In genomic region chr7:135410237-135410965, GRCm38 (mm10) we compare ENCODE assay signal across 9 mouse cellular contexts. TPM values are rescaled to one million over a fixed set of nuclear protein-coding genes. Genes with fewer than 3 reads are reported as not detected.
DNase-seq lines count a peak whose midpoint lies in the region; ATAC-seq and TF ChIP-seq lines count a peak whose summit lies in the region.
"Had no signal": no experiment of that assay in that cellular context is flagged by ENCODE, and none has a peak within 500 bp of the region (broad histone marks: within the 10 kb centered on the region; RNA-seq: fewer than 3 reads in every experiment).

Gene Foxi2, plus strand, starts transcription at chr7:135410308.

- no peaks in the 10 kb centered on the region for H3K36me3 ChIP-seq in kidney, embryonic 14.5 days (ENCODE audit: control insufficient read depth, insufficient read depth, low read length)
- no peaks in the 10 kb centered on the region for H3K36me3 ChIP-seq in embryonic facial prominence, embryonic 14.5 days (ENCODE audit: control insufficient read depth, insufficient read depth, low read length)
- H3K36me3 ChIP-seq in limb, embryonic 14.5 days (ENCODE audit: control insufficient read depth, insufficient read depth, low read length): no peaks in the 10 kb centered on the region

- DNase-seq in kidney, postnatal 25 days: no peak
- peak; percentile 11 for DNase-seq in Muller cell, postnatal 12 days (ENCODE audit: inconsistent ontology term)
- no peak for DNase-seq in embryonic facial prominence, embryonic 14.5 days (ENCODE audit: low spot score)
- DNase-seq in limb, embryonic 14.5 days (ENCODE audit: low spot score): no peak
- DNase-seq in frontal cortex, postnatal 10 days (ENCODE audit: low spot score in 2 of 2): no peak
- no peak for DNase-seq in testis, postnatal 14 days (ENCODE audit: low spot score)

- peaks cover 39% of the 10 kb centered on the region for H3K27me3 ChIP-seq in kidney, embryonic 14.5 days (ENCODE audit: control insufficient read depth, insufficient read depth, low read length)
- H3K27me3 ChIP-seq in embryonic facial prominence, embryonic 14.5 days (replicated peaks; ENCODE audit: control insufficient read depth, insufficient read depth, low read length): peaks cover 42% of the 10 kb centered on the region
- H3K27me3 ChIP-seq in limb, embryonic 14.5 days (ENCODE audit: control insufficient read depth, insufficient read depth, low read length): peaks cover 36% of the 10 kb centered on the region

- no peaks in the 10 kb centered on the region for H3K4me1 ChIP-seq in kidney, embryonic 14.5 days (ENCODE audit: control insufficient read depth, insufficient read depth, low read length)
- H3K4me1 ChIP-seq in embryonic facial prominence, embryonic 14.5 days (ENCODE audit: control insufficient read depth, insufficient read depth, low read length): no peaks in the 10 kb centered on the region
- 0 out of 2 replicates have a peak, but pooled peaks cover 2% of the 10 kb centered on the region for H3K4me1 ChIP-seq in limb, embryonic 14.5 days (ENCODE audit: control insufficient read depth, insufficient read depth, low read length)

- peak within 1 kb of the TSS; percentile 29 for H3K4me3 ChIP-seq in kidney, embryonic 14.5 days (ENCODE audit: low read length)
- peak within 1 kb of the TSS; percentile 29 for H3K4me3 ChIP-seq in embryonic facial prominence, embryonic 14.5 days (ENCODE audit: low read depth, low read length)
- peak within 1 kb of the TSS; percentile 21 for H3K4me3 ChIP-seq in limb, embryonic 14.5 days (replicated peaks; ENCODE audit: low read length)

- 1% methylated on average over 51 of the region's 51 CpGs for WGBS in kidney, embryonic 14.5 days
- 2% methylated on average over 38 of the region's 51 CpGs for WGBS in embryonic facial prominence, embryonic 14.5 days
- WGBS in limb, embryonic 14.5 days: 3% methylated on average over 51 of the region's 51 CpGs

- no peak for TF ChIP-seq POLR2A in limb, embryonic 14.5 days (IDR thresholded peaks at IDR 0.05; ENCODE audit: borderline replicate concordance, extremely low read depth, insufficient read depth, insufficient read length)

- H3K27ac ChIP-seq in kidney, embryonic 14.5 days (ENCODE audit: low read depth, low read length): no peak within 1 kb of the TSS
- H3K27ac ChIP-seq in embryonic facial prominence, embryonic 14.5 days (replicated peaks; ENCODE audit: low read depth, low read length): no peak within 1 kb of the TSS
- no peak within 1 kb of the TSS for H3K27ac ChIP-seq in limb, embryonic 14.5 days (replicated peaks; ENCODE audit: low read depth, low read length)

- H3K9ac ChIP-seq in kidney, embryonic 14.5 days (ENCODE audit: low read depth, low read length): no peak within 1 kb of the TSS
- H3K9ac ChIP-seq in embryonic facial prominence, embryonic 14.5 days (ENCODE audit: low read depth, low read length): peak within 1 kb of the TSS; percentile 15; the same call in 1 of the 2 replicates
- H3K9ac ChIP-seq in limb, embryonic 14.5 days (ENCODE audit: low read depth, low read length, severe bottlenecking): no peak within 1 kb of the TSS

- ATAC-seq in kidney, embryonic 14.5 days (ENCODE audit: low FRiP score, low TSS enrichment): no peak; the same call in 1 of the 2 replicates
- ATAC-seq in embryonic facial prominence, embryonic 14.5 days (ENCODE audit: low read depth): no peak
- ATAC-seq in limb, embryonic 14.5 days (ENCODE audit: low FRiP score, low read depth): no peak
- ATAC-seq in CD4-positive, CD25-positive, alpha-beta regulatory T cell, adult 4 months: no peak

- peak within 1 kb of the TSS; percentile 49 for H3K4me2 ChIP-seq in kidney, embryonic 14.5 days (replicated peaks; ENCODE audit: low read depth, low read length)
- H3K4me2 ChIP-seq in embryonic facial prominence, embryonic 14.5 days (ENCODE audit: low read depth, low read length): peak within 1 kb of the TSS; percentile 51
- H3K4me2 ChIP-seq in limb, embryonic 14.5 days (replicated peaks; ENCODE audit: low read depth, low read length, severe bottlenecking): peak within 1 kb of the TSS; percentile 46

- H3K9me3 ChIP-seq in kidney, embryonic 14.5 days (ENCODE audit: control insufficient read depth, low read length): no peaks in the 10 kb centered on the region
- H3K9me3 ChIP-seq in embryonic facial prominence, embryonic 14.5 days (ENCODE audit: control insufficient read depth, low read length): no peaks in the 10 kb centered on the region
- H3K9me3 ChIP-seq in limb, embryonic 14.5 days (ENCODE audit: control insufficient read depth, low read length): no peaks in the 10 kb centered on the region

RNA-seq across cellular contexts. Expression of gene Foxi2, which starts in this region (rescaled TPM):
- polyA plus RNA-seq in kidney, embryonic 14.5 days (2014; fragmentation: Nextera tagmentation; extraction: Ambion mirVana): not detected in 2 replicates
- polyA plus RNA-seq in embryonic facial prominence, embryonic 14.5 days (2014; fragmentation: Nextera tagmentation; extraction: Ambion mirVana): not detected in 2 replicates
- polyA plus RNA-seq in limb, embryonic 14.5 days (2012; rRNA removed): 0.04 TPM in 2 replicates
- 0.23 TPM in 1 of 2 replicates, not detected in the other for polyA plus RNA-seq in limb, embryonic 14.5 days (2014; fragmentation: Nextera tagmentation; extraction: Ambion mirVana)
- not detected for polyA plus RNA-seq in CD4-positive, CD25-positive, alpha-beta regulatory T cell, adult 4 months (2017; shearing (Covaris generic))
- polyA plus RNA-seq: testis, adult 2 months had no signal
